Mouse (Mus musculus): ENCODE measurements at regions not wholly inside any gene's neighbourhood (a gene's known extent, or its start where the extent isn't known, plus 50 kb on each side); places are given as distances from the start of the nearest gene placed in this dataset.

- 66% methylated on average over 14 of the region's 14 CpGs for WGBS
- TF ChIP-seq CTCF (IDR thresholded peaks at IDR 0.05; ENCODE audit: low read depth): no peak
These were observed 244.0 kb downstream of the C1d start for GRCm38 (mm10) chr11:17501120-17502043.

GRCm38 (mm10) chr11:17502052-17502451 lies 244.7 kb downstream of the C1d start:
- no peak overlapping the region for H3K4me2 ChIP-seq (ENCODE audit: low read length)
- TF ChIP-seq CTCF (IDR thresholded peaks at IDR 0.05; ENCODE audit: low read depth): no peak
- WGBS: 92% methylated on average over 7 of the region's 7 CpGs
- H3K9me3 ChIP-seq (replicated peaks; ENCODE audit: low read length): no peaks in the 10 kb centered on the region
- DNase-seq (ENCODE audit: low spot score) (no peak), ATAC-seq (replicated peaks; ENCODE audit: low FRiP score, low read depth) (no peak)
- H3K27ac ChIP-seq: no peak overlapping the region
- H3K4me3 ChIP-seq (replicated peaks; ENCODE audit: low read depth, low read length): no peak overlapping the region
- H3K9ac ChIP-seq (ENCODE audit: low read depth, low read length): no peak overlapping the region
- no peaks in the 10 kb centered on the region for H3K4me1 ChIP-seq (replicated peaks; ENCODE audit: insufficient read depth, low read length)
- H3K36me3 ChIP-seq (ENCODE audit: insufficient read depth, low read length): no peaks in the 10 kb centered on the region
- no peaks in the 10 kb centered on the region for H3K27me3 ChIP-seq (ENCODE audit: insufficient read depth, low read length)

More at GRCm38 (mm10) chr11:17501120-17502043, 244.0 kb downstream of the C1d start:
- no peaks in the 10 kb centered on the region for H3K27me3 ChIP-seq (ENCODE audit: insufficient read depth, low read length)
- no peaks in the 10 kb centered on the region for H3K9me3 ChIP-seq (replicated peaks; ENCODE audit: low read length)
- no peak overlapping the region for H3K27ac ChIP-seq
- no peak overlapping the region for H3K4me3 ChIP-seq (replicated peaks; ENCODE audit: low read depth, low read length)
- peak; percentile 36 for DNase-seq (ENCODE audit: low spot score)
- H3K9ac ChIP-seq (ENCODE audit: low read depth, low read length): no peak overlapping the region
- H3K36me3 ChIP-seq (ENCODE audit: insufficient read depth, low read length): no peaks in the 10 kb centered on the region
- no peak overlapping the region for H3K4me2 ChIP-seq (ENCODE audit: low read length)
- no peaks in the 10 kb centered on the region for H3K4me1 ChIP-seq (replicated peaks; ENCODE audit: insufficient read depth, low read length)
- ATAC-seq (replicated peaks; ENCODE audit: low FRiP score, low read depth): no peak

GRCm38 (mm10) chr11:17522220-17522919 lies 265.0 kb downstream of the C1d start:
- no peaks in the 10 kb centered on the region for H3K27me3 ChIP-seq (ENCODE audit: insufficient read depth, low read length)
- H3K4me3 ChIP-seq (replicated peaks; ENCODE audit: low read depth, low read length): no peak overlapping the region
- no peak for TF ChIP-seq CTCF (IDR thresholded peaks at IDR 0.05; ENCODE audit: low read depth)
- H3K9ac ChIP-seq (ENCODE audit: low read depth, low read length): no peak overlapping the region
- H3K4me1 ChIP-seq (replicated peaks; ENCODE audit: insufficient read depth, low read length): no peaks in the 10 kb centered on the region
- H3K27ac ChIP-seq: no peak overlapping the region
- H3K4me2 ChIP-seq (ENCODE audit: low read length): no peak overlapping the region
- DNase-seq (ENCODE audit: low spot score): peak; percentile 46
- no peak; the same call in 1 of the 2 replicates for ATAC-seq (replicated peaks; ENCODE audit: low FRiP score, low read depth)
- 48% methylated on average over 12 of the region's 12 CpGs for WGBS
- no peaks in the 10 kb centered on the region for H3K9me3 ChIP-seq (replicated peaks; ENCODE audit: low read length)
- no peaks in the 10 kb centered on the region for H3K36me3 ChIP-seq (ENCODE audit: insufficient read depth, low read length)

GRCm38 (mm10) chr11:17523329-17523728 lies 265.9 kb downstream of the C1d start:
- Histone ChIP-seq H3K9ac (ENCODE audit: low read depth, low read length) (no peak overlapping the region), H3K9me3 (replicated peaks; ENCODE audit: low read length) (no peaks in the 10 kb centered on the region), H3K27me3 (ENCODE audit: insufficient read depth, low read length) (no peaks in the 10 kb centered on the region), H3K27ac (no peak overlapping the region), H3K4me2 (ENCODE audit: low read length) (no peak overlapping the region), H3K36me3 (ENCODE audit: insufficient read depth, low read length) (no peaks in the 10 kb centered on the region), H3K4me1 (replicated peaks; ENCODE audit: insufficient read depth, low read length) (no peaks in the 10 kb centered on the region), H3K4me3 (replicated peaks; ENCODE audit: low read depth, low read length) (no peak overlapping the region)
- TF ChIP-seq CTCF (IDR thresholded peaks at IDR 0.05; ENCODE audit: low read depth): no peak
- peak; percentile 33; the same call in 1 of the 2 replicates for ATAC-seq (replicated peaks; ENCODE audit: low FRiP score, low read depth)
- WGBS: 68% methylated on average over 4 of the region's 4 CpGs
- DNase-seq (ENCODE audit: low spot score): no peak

GRCm38 (mm10) chr11:17524985-17525775 lies 267.8 kb downstream of the C1d start:
- no peak for TF ChIP-seq CTCF (IDR thresholded peaks at IDR 0.05; ENCODE audit: low read depth)
- Histone ChIP-seq H3K4me3 (replicated peaks; ENCODE audit: low read depth, low read length) (no peak overlapping the region), H3K9me3 (replicated peaks; ENCODE audit: low read length) (no peaks in the 10 kb centered on the region), H3K36me3 (ENCODE audit: insufficient read depth, low read length) (no peaks in the 10 kb centered on the region), H3K4me1 (replicated peaks; ENCODE audit: insufficient read depth, low read length) (no peaks in the 10 kb centered on the region), H3K9ac (ENCODE audit: low read depth, low read length) (no peak overlapping the region), H3K4me2 (ENCODE audit: low read length) (no peak overlapping the region), H3K27me3 (ENCODE audit: insufficient read depth, low read length) (no peaks in the 10 kb centered on the region), H3K27ac (no peak overlapping the region)
- ATAC-seq (replicated peaks; ENCODE audit: low FRiP score, low read depth) (no peak), DNase-seq (ENCODE audit: low spot score) (no peak)
- 52% methylated on average over 7 of the region's 7 CpGs for WGBS

GRCm38 (mm10) chr11:17526476-17526875 lies 269.1 kb downstream of the C1d start:
- no peak overlapping the region for H3K4me2 ChIP-seq (ENCODE audit: low read length)

More at GRCm38 (mm10) chr11:17526476-17526875, 269.1 kb downstream of the C1d start:
- ATAC-seq (replicated peaks; ENCODE audit: low FRiP score, low read depth): no peak
- Histone ChIP-seq H3K9me3 (replicated peaks; ENCODE audit: low read length) (no peaks in the 10 kb centered on the region), H3K27me3 (ENCODE audit: insufficient read depth, low read length) (no peaks in the 10 kb centered on the region), H3K4me1 (replicated peaks; ENCODE audit: insufficient read depth, low read length) (no peaks in the 10 kb centered on the region), H3K27ac (no peak overlapping the region), H3K36me3 (ENCODE audit: insufficient read depth, low read length) (no peaks in the 10 kb centered on the region), H3K9ac (ENCODE audit: low read depth, low read length) (no peak overlapping the region), H3K4me3 (replicated peaks; ENCODE audit: low read depth, low read length) (no peak overlapping the region)
- no peak for DNase-seq (ENCODE audit: low spot score)
- 62% methylated on average over 5 of the region's 5 CpGs for WGBS
- no peak for TF ChIP-seq CTCF (IDR thresholded peaks at IDR 0.05; ENCODE audit: low read depth)

All from kidney, postnatal 0 days (tissue).